Mouse (Mus musculus) thymus, adult 18-20 months (tissue): ENCODE data around the gene Arhgap1.

Source experiments
- DNase-seq, 2 experiments: peaks; one replicate each; pipeline ENCODE4 v3.0.0; 2022; ENCODE audit warnings: mixed read lengths in 2 of 2

Arhgap1 gene

GRCm38 (mm10) chr2:91699225-91699624, 49.6 kb downstream of the Arhgap1 start:
- no peak for DNase-seq

GRCm38 (mm10) chr2:91701366-91701765, 51.7 kb downstream of the Arhgap1 start:
- DNase-seq, result no peak

- DNase-seq, result no peak
Measured at GRCm38 (mm10) chr2:91705736-91706135, 56.1 kb downstream of the Arhgap1 start.

GRCm38 (mm10) chr2:91706456-91706855, 56.8 kb downstream of the Arhgap1 start:
- no peak for DNase-seq

GRCm38 (mm10) chr2:91708361-91708760, 58.7 kb downstream of the Arhgap1 start:
- no peak for DNase-seq

- DNase-seq, result peak; percentile 85 to 86
Measured at GRCm38 (mm10) chr2:91710272-91711234, 60.9 kb downstream of the Arhgap1 start, which contains the start of the genes Atg13 and Harbi1. TSS of gene Atg13 (minus strand) at chr2:91710576. TSS of gene Harbi1 (plus strand) at chr2:91710852.

- DNase-seq, result no peak
Measured at GRCm38 (mm10) chr2:91711256-91711925, 61.7 kb downstream of the Arhgap1 start.

GRCm38 (mm10) chr2:91714921-91715320, 65.3 kb downstream of the Arhgap1 start:
- DNase-seq, result no peak

GRCm38 (mm10) chr2:91718276-91718675, 68.6 kb downstream of the Arhgap1 start:
- no peak for DNase-seq
